Mouse (Mus musculus) ovary, adult 18-20 months (tissue): ENCODE results near the gene Galnt14.

ENCODE experiments used
- DNase-seq: peaks from one replicate; pipeline ENCODE4 v3.0.0; 2022; ENCODE audit warnings: low spot score, mixed read lengths

Galnt14 gene

GRCm38 (mm10) chr17:73668996-73669395 is 41.3 kb downstream of the Galnt14 start:
- no peak for DNase-seq

GRCm38 (mm10) chr17:73663237-73663636 is 47.0 kb downstream of the Galnt14 start:
- no peak for DNase-seq

DNA sequence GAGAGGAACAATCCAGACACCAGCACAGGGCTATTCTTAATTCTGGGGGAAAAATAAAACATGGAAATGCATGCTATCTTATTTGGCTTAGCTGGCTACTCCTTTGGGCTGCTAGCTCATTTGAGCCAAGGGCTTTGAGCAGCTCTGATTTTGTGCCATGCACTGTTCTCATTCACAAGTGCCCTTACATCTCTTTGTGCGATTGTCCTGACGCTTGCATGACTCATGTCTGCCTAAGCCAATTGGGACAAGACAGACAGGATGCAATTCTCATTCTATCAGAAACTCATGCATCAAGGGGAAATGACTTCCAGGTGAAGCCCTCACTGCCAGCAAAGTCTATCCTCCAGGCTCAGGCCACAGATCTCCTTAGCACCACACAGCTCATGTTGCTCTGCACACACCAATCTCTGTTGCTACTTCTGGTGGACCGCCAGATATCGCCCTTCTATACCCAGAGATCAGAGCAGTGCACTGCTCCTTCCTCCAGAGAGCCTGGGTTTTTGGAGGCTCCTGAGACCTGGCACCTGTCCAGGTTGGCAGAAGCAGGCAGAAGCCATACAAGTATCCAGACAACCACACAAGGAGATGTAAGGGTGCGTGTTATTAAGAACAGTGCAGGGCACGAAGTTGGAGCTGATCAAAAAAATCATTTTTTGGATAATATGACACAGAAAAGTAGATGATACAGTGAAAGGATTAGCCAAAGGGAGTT is 51.4 kb downstream of the Galnt14 start:
- no peak for DNase-seq

DNA sequence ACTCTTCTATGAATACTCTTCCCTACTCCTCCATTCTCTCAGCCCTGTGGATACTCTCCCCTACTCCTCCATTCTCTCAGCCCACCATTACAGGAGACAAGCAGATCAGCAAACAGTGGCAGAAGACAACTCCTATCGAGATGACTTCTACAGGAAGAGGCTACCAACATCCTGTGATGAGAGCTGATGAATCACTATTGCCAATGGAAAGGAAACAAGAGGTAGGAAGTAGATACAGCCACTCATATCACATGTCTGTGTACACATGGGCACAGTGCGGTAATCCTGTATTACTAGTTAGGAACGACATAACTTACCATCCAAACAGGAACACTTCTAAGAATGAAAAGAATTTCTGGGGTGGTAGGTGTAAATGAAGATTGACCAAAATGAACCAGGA is 53.9 kb downstream of the Galnt14 start:
- DNase-seq: no peak

GRCm38 (mm10) chr17:73654261-73654660 is 56.0 kb downstream of the Galnt14 start:
- no peak for DNase-seq

DNA sequence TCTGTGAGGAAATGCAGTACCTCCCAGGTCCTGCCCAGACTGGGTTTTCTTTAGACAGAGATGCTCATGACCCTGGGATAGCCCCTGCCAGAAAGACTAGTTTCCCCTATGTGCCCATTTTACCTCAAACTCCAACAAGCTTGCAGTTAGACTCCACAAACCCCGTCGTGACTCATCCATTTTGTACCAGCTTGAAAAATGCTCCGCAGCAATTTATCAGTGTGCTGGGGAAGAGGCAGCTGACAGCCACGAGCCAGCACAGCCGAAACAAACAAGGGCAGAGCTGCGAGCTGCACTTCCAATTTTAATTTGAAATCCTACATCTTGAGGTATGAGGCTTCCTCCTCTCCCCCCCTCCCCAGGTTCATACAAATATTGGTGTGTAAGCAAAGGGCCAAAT is 60.9 kb downstream of the Galnt14 start:
- no peak for DNase-seq

GRCm38 (mm10) chr17:73641676-73642075 is 68.6 kb downstream of the Galnt14 start:
- DNase-seq: no peak

GRCm38 (mm10) chr17:73640117-73640480 is 70.2 kb downstream of the Galnt14 start:
- DNase-seq: no peak

GRCm38 (mm10) chr17:73639401-73640116 is 70.7 kb downstream of the Galnt14 start:
- DNase-seq: no peak

- DNase-seq: no peak
Measured at GRCm38 (mm10) chr17:73636988-73637387, 73.3 kb downstream of the Galnt14 start.

DNA sequence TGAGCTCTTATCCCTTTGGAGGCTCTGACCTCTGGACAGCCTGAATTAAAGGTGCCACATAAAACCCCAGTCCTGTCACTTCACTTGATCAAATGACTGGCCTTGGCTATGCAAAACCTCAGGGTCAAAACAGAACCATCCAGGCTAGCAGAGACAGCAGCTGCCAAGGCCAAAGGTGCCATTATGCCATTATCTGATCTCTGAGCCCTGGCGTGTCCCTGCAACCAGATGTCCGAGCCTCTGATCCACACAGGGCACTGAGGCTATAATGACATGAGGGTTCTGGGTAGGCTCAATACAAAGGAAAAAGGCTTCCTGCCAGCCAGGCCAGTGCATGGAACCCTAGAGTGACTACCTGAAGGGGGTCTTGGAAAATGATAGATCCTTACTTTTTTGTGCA is 75.4 kb downstream of the Galnt14 start:
- DNase-seq: no peak

GRCm38 (mm10) chr17:73633991-73634710 is 76.1 kb downstream of the Galnt14 start:
- DNase-seq: no peak

DNA sequence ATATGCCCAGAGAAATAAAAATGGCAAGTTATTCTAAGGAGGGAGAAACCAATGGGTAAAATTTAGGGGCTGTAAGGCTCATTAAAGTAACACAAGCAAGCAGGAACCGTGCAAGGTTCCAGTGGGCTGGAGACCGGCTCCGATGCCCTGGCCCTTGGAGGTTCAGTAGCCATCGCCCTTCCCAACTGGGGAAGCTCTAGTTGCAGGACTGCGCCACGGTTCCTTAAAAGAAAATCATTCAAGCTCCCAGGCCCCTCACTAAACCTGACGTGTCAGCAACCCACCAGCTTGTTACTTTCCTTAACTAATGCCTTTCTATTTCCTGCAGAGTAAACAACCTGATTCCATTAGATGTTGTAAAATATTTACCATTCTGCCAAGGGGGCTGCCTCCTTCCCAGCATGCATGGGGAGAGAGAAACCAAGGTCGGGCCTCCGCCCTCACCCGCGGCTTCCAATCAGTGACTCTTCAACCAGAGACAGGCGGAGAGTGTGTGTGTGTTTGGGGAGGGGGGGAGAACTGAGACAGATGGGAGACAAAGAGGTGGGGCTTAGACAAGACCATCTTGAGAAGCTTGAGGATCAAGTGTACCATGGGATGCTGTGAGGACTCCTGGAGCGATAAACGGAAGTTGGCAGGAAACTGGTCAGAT is 81.9 kb downstream of the Galnt14 start:
- DNase-seq: no peak

DNA sequence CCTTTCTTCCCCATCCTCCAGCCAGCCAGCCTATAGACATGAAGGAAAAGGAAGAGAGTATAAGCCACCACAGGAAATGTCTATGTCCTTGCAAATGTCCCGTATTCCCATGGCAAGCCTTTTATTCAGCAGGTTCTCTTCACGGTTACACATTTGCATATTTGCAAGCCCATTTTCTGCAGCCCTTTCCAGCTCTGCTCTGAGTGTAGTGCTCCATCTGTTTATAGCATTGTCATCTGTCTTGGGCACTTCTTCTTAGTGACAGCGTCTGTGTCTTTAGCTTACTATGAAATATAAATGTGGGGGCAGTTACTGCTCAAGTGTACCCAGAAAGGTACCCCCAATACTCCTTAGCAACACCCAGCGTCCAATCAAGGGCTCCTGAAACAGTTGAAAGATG is 83.3 kb downstream of the Galnt14 start:
- DNase-seq: no peak

DNA sequence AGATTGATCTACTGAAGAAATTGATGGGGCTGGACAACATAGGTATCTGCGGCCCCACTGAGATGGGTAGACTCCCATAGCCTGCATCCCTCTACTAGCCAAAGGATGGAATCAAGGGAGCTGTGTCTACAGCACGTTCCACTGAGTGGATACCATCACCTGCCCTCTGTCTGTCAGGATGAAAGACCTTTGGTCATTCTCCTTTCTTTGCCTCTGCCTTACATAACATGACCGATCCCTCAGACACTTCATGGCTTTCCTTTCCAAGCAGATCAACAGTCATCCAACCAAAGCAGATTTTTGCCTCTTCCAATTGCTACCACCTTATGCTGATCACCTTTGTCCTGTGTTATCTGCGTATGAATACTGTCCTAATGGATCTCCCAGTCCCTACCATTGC is 90.2 kb downstream of the Galnt14 start:
- DNase-seq: no peak

DNA sequence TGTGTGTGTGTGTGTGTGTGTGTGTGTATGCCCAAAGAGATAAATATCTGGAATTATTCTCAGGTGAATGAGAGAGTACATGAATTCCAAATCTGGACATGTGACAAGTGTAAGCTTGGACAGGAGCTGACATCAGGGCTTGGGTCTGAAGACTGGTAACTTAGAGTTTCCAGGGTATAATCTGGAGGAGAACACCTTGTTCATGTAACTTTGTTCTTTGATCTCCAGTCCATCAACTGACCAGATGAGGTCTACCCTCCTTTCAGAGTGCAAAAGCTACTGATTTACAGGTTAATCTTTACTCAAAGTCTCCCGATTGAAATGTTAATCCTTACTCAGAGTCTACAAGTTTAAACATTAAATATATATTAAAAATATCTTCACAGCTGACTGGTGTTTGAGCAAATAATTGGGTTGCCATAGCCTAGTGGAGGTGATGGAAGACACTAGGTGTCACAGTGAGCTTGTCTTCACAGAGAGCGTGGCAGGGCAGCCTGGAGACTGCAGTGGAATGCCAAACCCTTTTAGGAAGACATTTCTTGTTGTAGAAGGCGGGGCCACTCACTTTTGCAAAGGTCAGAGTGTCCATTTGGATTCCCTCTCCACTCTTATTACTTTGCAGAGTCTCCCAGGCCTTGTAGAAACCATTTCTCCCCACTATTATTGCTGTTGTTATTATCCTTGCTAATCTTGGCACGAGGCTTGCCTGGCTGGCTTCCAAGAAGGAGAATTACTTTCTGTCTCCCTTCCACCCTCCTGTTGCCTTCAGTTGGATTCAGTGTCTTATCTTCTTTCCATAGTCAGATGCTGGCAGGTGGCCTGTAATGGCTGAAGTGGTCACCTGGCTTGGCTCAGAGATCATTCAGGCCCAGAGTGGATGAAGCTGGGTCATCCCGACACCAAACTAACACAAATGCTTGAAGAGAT is 107.4 kb downstream of the Galnt14 start:
- DNase-seq: no peak

DNA sequence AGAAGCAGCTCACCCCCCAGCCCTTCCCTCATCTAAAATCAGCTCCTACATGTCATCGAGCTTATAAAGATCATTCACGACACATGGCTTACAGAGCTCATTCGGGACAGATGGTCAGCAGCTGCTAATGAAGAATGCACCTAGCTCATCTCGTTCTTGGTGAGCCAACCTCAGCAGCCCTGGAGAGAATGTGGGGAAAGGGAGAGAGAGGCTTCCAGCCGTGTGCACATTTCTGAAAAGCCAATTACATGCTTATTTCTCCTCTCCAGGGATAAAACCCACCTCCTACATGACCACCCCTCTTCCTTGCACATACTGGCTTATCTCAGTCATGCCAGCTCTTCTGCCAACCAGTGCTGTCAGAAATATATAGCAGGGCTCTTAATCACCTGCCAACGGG is 110.3 kb downstream of the Galnt14 start:
- no peak for DNase-seq

DNA sequence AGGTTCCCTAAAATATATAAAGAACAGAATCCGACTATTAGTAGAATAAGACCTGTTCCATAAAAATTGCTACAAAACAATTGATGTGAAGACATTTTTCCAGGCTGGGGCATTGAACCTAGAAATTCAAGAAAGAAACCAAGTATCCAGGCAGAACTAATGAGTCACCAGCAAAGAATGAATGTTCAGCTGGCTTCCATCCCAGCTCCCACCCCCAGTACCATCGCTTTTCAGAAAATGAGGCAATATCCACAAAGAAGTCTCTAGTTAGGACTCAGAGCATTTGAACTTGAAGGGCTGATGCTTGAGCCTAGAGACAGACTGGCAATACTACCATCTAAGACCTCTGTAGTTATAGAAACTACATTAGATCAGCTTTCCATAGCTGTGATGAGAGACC is 118.2 kb downstream of the Galnt14 start:
- DNase-seq: no peak

DNA sequence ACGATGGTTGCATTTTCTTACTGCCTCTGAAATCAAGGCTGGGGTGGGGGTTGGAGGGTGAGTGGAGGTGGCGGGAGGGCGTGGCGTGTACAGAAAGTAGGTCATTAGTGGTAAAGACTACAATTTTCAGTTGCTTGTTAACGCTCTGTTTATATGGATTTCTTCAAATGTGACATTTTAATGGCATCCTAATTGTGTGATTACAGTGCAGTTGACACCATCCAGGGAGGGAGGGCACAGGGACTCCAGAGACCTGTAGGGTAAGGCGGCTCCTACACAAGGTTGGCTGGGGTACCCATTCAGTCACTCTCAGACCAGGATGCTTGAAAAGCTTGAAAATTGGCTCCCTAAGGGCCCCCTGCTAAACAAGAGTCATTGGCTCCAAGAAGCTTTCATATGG is 122.7 kb downstream of the Galnt14 start:
- no peak for DNase-seq

GRCm38 (mm10) chr17:73574186-73574585 is 136.1 kb downstream of the Galnt14 start:
- no peak for DNase-seq

DNA sequence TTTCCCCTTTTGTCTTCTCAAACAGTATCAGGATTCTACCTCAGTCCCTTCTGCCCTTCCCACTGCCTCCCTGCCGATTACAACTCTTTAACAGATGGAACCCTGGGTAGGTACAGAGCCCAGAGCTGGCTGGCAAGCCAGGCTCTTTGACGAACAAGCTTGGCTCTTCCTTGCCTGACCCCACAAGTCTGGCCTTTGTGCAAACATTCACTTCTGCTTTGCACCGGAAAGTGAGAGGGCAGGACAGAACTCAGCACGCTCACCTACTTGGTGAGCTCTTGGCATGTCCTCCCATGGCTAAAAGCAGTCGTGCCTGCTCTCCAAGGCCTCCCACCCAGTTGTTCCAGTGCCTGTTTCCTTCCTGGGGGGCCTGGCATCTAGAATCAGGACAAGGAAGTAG is 137.4 kb downstream of the Galnt14 start:
- DNase-seq: no peak

GRCm38 (mm10) chr17:73572440-73572839 is 137.8 kb downstream of the Galnt14 start:
- no peak for DNase-seq
